Mouse (Mus musculus) right cerebral cortex, adult 2 months (tissue): Measurements from ENCODE around the gene Postn.
A peak's percentile ranks its signal among the peaks of the same experiment; 100 is the strongest.

Experiments
- DNase-seq, 2 experiments: peaks; one replicate each; pipeline ENCODE4 v3.0.0; 2021 to 2022; ENCODE audit warnings: low spot score in 2 of 2

Postn gene

GRCm38 (mm10) chr3:54417833-54418386 lies 57.0 kb downstream of the Postn start:
- DNase-seq, result no peak

- no peak for DNase-seq
Measured at GRCm38 (mm10) chr3:54420189-54420928, 59.5 kb downstream of the Postn start.

- no peak for DNase-seq
Measured at GRCm38 (mm10) chr3:54420983-54421382, 60.1 kb downstream of the Postn start.

- DNase-seq, result no peak
Measured at GRCm38 (mm10) chr3:54421666-54422065, 60.8 kb downstream of the Postn start.

- peak; percentile 5 to 10 for DNase-seq
Measured at GRCm38 (mm10) chr3:54424146-54424545, 63.2 kb downstream of the Postn start.

GRCm38 (mm10) chr3:54431663-54432062 lies 70.8 kb downstream of the Postn start:
- DNase-seq, result no peak

- DNase-seq, result no peak
Measured at GRCm38 (mm10) chr3:54432167-54432566, 71.3 kb downstream of the Postn start.

GRCm38 (mm10) chr3:54432605-54433004 lies 71.7 kb downstream of the Postn start:
- DNase-seq, result no peak

GRCm38 (mm10) chr3:54434571-54434970 lies 73.7 kb downstream of the Postn start:
- no peak for DNase-seq

GRCm38 (mm10) chr3:54436373-54436964 lies 75.6 kb downstream of the Postn start:
- DNase-seq, result no peak
